Mouse (Mus musculus) ES-Bruce4 (cell line): ENCODE data around the gene Cacna2d1. TPM values are rescaled to one million over a fixed set of nuclear protein-coding genes. Genes with fewer than 3 reads are reported as not detected.

Experiments
- H3K27ac ChIP-seq: 2 replicates; pipeline ENCODE4 v1.5.1; 2012; ENCODE audit warnings: low read length, inconsistent platforms; ENCODE audit not compliant: insufficient read depth
- H3K27me3 ChIP-seq: 2 replicates; pipeline ENCODE4 v1.6.1; 2012; ENCODE audit warnings: mild to moderate bottlenecking, low read length, inconsistent platforms; ENCODE audit not compliant: control insufficient read depth, poor library complexity, insufficient read depth, severe bottlenecking
- H3K36me3 ChIP-seq: 2 replicates; pipeline ENCODE4 v1.6.1; 2012; ENCODE audit warnings: inconsistent platforms, mild to moderate bottlenecking, low read length, moderate library complexity; ENCODE audit not compliant: control insufficient read depth, poor library complexity, insufficient read depth, severe bottlenecking
- H3K4me1 ChIP-seq: one replicate; pipeline ENCODE4 v1.8.1; 2011; ENCODE audit warnings: low read length; ENCODE audit not compliant: control insufficient read depth, insufficient read depth
- H3K4me3 ChIP-seq: 2 replicates; pipeline ENCODE4 v1.5.1; 2011; ENCODE audit warnings: low read depth, mild to moderate bottlenecking, low read length
- H3K9ac ChIP-seq: 2 replicates; pipeline ENCODE4 v1.6.1; 2012; ENCODE audit warnings: low read depth, mild to moderate bottlenecking, inconsistent platforms; ENCODE audit not compliant: poor library complexity, severe bottlenecking
- H3K9me3 ChIP-seq: replicated peaks from 2 replicates; pipeline ENCODE4 v1.6.1; 2012; ENCODE audit warnings: mild to moderate bottlenecking, low read length, inconsistent platforms; ENCODE audit not compliant: control insufficient read depth, poor library complexity, insufficient read depth, severe bottlenecking
- CTCF ChIP-seq: IDR thresholded peaks from one replicate; pipeline ENCODE4 v1.8.1; 2011; ENCODE audit warnings: low read depth, low read length
- EP300 ChIP-seq: IDR thresholded peaks from 2 replicates; pipeline ENCODE4 v1.6.1; 2011; ENCODE audit warnings: low read depth, low read length; ENCODE audit not compliant: insufficient read depth
- POLR2A ChIP-seq: IDR thresholded peaks from one replicate; pipeline ENCODE4 v1.8.1; 2011; ENCODE audit warnings: low read length; ENCODE audit not compliant: insufficient read depth
- polyA plus RNA-seq: library from polyadenylated mRNA; stranded (reverse); fragments of >200 nt; gene quantifications from 2 replicates; pipeline ENCODE4 v1.2.4, GENCODE M21; 2011; ENCODE audit warnings: low read depth; ENCODE audit not compliant: missing spikeins, insufficient read depth, insufficient read length

Cacna2d1 gene
- polyA plus RNA-seq, 1 experiment = 8.0 TPM

GRCm38 (mm10) chr5:16101820-16102219 lies 167.3 kb downstream of the Cacna2d1 start:
- no peak for TF ChIP-seq CTCF
- TF ChIP-seq POLR2A = no peak
- TF ChIP-seq EP300 = no peak
- H3K4me3 ChIP-seq = no peak overlapping the region
- H3K36me3 ChIP-seq = no peaks in the 10 kb centered on the region
- no peaks in the 10 kb centered on the region for H3K4me1 ChIP-seq
- no peak overlapping the region for H3K27ac ChIP-seq
- H3K9ac ChIP-seq = no peak overlapping the region
- no peaks in the 10 kb centered on the region for H3K27me3 ChIP-seq
- H3K9me3 ChIP-seq = no peaks in the 10 kb centered on the region

DNA sequence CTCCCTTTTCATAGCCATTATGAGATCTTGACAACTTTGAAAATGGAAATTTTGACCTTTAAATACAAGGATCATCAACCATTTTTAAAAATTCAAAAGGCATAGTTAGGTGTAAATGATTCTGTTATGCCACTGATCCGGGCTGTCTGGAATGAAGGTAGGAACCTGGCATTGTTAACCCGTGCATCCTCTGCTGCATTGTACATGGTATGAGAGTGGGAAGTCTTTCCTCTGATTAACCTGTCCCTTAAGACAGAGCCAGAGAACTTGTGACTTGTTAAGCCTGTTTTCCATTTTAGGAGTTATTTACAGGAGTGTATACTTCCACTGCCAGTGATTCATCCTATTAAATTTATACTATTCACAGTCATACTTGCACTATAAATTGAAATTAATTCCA lies 171.2 kb downstream of the Cacna2d1 start:
- H3K4me1 ChIP-seq = no peaks in the 10 kb centered on the region
- no peaks in the 10 kb centered on the region for H3K27me3 ChIP-seq

DNA sequence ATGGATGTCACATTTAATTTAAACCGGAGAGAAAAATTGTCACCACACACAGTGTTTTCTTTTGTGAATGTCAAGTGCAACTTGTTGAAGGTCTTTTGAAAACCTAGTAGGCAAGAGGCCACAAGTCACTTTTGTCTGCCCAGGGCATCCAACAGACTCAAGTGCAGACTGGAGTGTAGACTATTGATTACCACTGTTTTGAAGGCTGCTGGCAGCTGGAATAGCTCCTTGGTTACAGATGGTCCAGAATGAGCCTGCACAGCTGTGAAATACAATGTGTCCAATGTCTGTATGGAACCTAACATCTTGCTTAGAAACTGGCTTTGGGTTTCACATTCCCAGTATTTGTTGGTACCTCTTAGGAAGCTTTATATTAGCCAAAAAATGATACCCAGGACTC lies 176.2 kb downstream of the Cacna2d1 start:
- no peak overlapping the region for H3K4me3 ChIP-seq
- H3K9me3 ChIP-seq = no peaks in the 10 kb centered on the region
- no peaks in the 10 kb centered on the region for H3K36me3 ChIP-seq
- no peak overlapping the region for H3K27ac ChIP-seq
- H3K27me3 ChIP-seq = no peaks in the 10 kb centered on the region
- TF ChIP-seq EP300 (no peak), CTCF (no peak), POLR2A (no peak)
- no peak overlapping the region for H3K9ac ChIP-seq
- H3K4me1 ChIP-seq = no peaks in the 10 kb centered on the region

More for the DNA sequence above, 171.2 kb downstream of the Cacna2d1 start:
- H3K27ac ChIP-seq = no peak overlapping the region
- no peaks in the 10 kb centered on the region for H3K9me3 ChIP-seq
- H3K9ac ChIP-seq = no peak overlapping the region
- no peaks in the 10 kb centered on the region for H3K36me3 ChIP-seq
- TF ChIP-seq CTCF (no peak), POLR2A (no peak), EP300 (no peak)
- no peak overlapping the region for H3K4me3 ChIP-seq

DNA sequence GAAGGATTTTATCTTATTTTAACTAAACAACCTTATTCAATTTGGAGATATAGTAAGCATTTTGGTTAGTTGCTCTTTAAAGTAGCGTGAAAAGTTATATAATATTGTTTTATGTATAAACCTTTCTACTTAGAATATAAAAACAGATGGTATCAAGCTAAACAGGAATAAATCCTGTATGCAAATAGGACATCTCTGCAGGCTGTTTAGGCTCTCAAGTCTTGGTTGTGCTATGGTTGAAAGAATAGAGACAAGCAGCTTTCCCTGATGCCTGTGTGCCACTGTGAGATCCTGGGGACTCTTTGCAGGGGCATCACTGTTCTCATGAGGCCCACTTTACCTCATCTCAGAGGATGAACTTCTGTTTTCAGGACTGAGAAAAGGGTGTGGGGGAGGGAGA lies 179.4 kb downstream of the Cacna2d1 start:
- TF ChIP-seq POLR2A = no peak
- TF ChIP-seq CTCF = no peak
- no peak for TF ChIP-seq EP300

DNA sequence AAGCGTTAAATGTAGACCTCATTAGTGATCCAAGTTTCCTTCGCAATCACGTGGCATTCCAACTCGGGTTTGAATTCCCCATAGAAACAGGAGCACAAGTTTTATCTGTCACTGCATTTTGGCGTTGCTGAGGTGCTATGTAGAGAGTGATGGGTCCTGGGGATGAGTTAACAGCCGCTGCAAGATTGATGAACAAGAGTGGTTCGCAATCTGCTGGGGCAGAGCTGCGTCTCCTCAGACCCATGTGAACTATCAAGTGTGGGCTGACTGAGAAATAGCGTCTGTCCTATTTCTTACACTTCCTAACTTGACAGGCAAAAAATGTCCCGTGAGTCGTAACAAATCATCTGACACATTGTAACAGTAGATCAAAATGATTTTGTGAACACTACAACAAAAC lies 186.8 kb downstream of the Cacna2d1 start:
- no peaks in the 10 kb centered on the region for H3K36me3 ChIP-seq
- H3K9ac ChIP-seq = no peak overlapping the region
- no peaks in the 10 kb centered on the region for H3K27me3 ChIP-seq
- TF ChIP-seq POLR2A (no peak), CTCF (no peak), EP300 (no peak)
- no peak overlapping the region for H3K4me3 ChIP-seq
- H3K9me3 ChIP-seq = no peaks in the 10 kb centered on the region
- H3K4me1 ChIP-seq = no peaks in the 10 kb centered on the region
- no peak overlapping the region for H3K27ac ChIP-seq

More for the DNA sequence above, 179.4 kb downstream of the Cacna2d1 start:
- Histone ChIP-seq H3K27ac (no peak overlapping the region), H3K9me3 (no peaks in the 10 kb centered on the region), H3K4me1 (no peaks in the 10 kb centered on the region), H3K36me3 (no peaks in the 10 kb centered on the region), H3K4me3 (no peak overlapping the region), H3K27me3 (no peaks in the 10 kb centered on the region), H3K9ac (no peak overlapping the region)

DNA sequence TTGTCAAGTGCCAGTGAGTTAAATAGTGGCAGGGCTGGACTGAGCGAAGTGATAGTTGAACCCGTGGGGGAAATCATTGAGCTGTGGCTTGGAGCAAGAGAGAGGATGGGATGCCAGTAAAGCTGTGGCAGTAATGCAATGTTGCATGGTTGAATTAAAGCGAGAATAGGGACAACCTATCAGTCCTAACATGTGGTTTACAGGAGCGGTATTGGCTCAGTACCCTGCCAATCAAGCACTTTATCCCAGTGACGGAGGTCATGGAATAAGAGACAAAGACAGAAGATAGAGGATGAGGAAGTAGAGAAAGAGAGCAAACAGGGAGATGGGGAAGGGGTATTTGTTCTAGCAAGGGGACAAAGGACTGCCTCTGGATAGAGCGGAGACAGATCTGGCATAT lies 187.6 kb downstream of the Cacna2d1 start:
- Histone ChIP-seq H3K4me3 (no peak overlapping the region), H3K9ac (no peak overlapping the region), H3K27me3 (no peaks in the 10 kb centered on the region), H3K27ac (no peak overlapping the region), H3K9me3 (no peaks in the 10 kb centered on the region), H3K4me1 (no peaks in the 10 kb centered on the region), H3K36me3 (no peaks in the 10 kb centered on the region)
- no peak for TF ChIP-seq CTCF
- TF ChIP-seq POLR2A = no peak
- no peak for TF ChIP-seq EP300
